Mouse (Mus musculus) brown adipose tissue, adult 24 weeks (tissue): ENCODE measurements around the gene Ggt6. TPM values are rescaled to one million over a fixed set of nuclear protein-coding genes. Genes with fewer than 3 reads are reported as not detected.
"Not testable (repeated sequence)": the region's sequence is repeated elsewhere in the genome, so short reads cannot be mapped to it uniquely, and the experiment has no call there.

ENCODE experiments used
- H3K27ac ChIP-seq: fragments of 200-500 bp; replicated peaks from 2 replicates; pipeline ENCODE4 v1.5.1; 2012; ENCODE audit warnings: low read depth, mild to moderate bottlenecking, low read length
- H3K4me1 ChIP-seq: fragments of 200-500 bp; 2 replicates; pipeline ENCODE4 v1.6.1; 2012; ENCODE audit warnings: low read length, mixed read lengths; ENCODE audit not compliant: control insufficient read depth, insufficient read depth, insufficient read length
- H3K4me3 ChIP-seq: fragments of 200-500 bp; 2 replicates; pipeline ENCODE4 v1.5.1; 2012; ENCODE audit warnings: low read depth, mild to moderate bottlenecking, low read length, moderate library complexity; ENCODE audit not compliant: insufficient read depth
- polyA plus RNA-seq: library from polyadenylated mRNA; stranded (reverse); fragments of >200 nt; gene quantifications from 2 replicates; pipeline ENCODE4 v1.2.4, GENCODE M21; 2012; ENCODE audit not compliant: missing spikeins, insufficient read depth, insufficient read length

Gene Ggt6
- polyA plus RNA-seq, 1 experiment: 0.99 TPM

DNA sequence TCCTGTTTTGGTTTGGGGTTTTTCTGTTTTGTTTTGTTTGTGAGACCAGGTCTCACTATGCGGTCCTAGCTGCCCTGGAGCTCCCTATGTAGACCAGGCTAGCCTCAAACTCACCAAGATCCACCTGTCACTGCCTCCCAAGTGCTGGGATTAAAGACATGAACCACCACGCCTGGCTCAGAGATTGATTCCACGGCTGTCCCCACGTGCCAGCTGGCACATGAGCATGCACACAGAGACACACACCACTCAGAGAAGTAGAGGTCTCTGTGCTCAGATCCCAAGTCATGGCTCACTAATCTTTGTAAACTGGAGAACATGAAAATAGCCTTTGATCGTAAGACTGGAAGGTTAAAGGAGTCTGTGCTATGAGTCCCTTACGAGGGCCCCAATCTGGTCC, 16.3 kb upstream of the Ggt6 start:
- no peak overlapping the region for H3K27ac ChIP-seq
- H3K4me1 ChIP-seq: peaks cover 9% of the 10 kb centered on the region
- H3K4me3 ChIP-seq: no peak overlapping the region

DNA sequence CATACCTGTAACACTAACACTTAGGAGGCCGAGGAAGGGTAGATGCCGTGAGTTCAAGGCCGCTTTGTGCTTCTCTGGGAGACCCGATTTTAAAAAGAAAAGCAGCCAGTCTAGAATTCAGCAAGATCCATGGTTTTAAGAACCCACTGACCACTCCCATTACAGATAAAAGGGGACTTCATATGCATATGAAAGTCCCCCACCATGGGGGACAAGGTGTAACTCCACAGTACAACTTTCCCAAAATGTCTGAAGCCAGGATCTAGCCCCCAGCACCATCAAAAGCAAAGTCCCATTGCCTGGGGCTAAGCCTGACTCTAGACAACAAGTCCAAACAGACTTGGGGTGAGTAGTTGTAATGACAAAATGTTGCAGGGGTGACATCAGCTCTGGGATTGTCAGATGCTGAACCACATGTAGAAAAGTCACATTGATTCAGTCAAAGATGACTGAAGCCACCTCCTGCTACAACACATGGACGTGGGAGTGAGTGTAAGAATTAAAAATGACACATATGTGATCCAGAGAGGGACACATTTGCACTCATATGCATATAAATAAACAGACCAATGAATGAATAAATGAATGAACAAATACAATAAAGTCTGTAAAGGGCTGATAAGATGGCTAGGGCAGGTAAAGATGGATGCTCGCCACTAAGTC, 14.7 kb upstream of the Ggt6 start:
- Histone ChIP-seq H3K4me1 (peaks cover 9% of the 10 kb centered on the region), H3K4me3 (no peak overlapping the region), H3K27ac (no peak overlapping the region)

DNA sequence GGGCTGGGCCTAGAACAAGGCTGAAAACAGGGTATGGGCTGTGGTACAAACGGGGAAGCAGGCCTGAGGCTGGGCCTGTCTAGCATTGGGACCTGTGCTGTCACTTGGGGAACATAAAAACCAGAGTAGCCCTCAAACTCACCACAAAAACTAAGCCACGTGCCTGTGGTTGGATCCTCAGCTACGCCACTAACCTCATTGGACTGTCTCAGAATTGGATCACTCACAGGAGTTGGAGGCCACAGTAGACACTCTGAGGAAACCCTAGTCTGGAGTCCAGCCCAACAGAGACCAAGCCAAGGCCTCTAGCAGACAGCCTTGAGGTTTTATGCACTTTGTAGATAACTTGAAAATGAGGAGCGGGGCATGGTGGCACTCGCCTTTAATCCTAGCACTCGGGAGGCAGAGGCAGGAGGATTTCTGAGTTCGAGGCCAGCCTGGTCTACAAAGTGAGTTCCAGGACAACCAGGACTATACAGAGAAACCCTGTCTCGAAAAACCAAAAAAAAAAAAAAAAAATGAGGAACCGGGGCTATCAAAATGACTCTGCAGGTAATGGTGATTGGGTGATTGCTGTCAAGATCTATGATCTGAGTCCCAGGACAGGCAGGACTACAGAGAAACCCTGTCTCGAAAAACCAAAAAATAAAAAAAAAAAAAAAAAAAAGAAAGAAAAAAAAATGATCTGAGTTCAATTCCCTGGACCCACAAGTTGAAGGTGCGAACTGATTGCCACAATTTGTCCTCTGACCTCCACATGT, 13.6 kb upstream of the Ggt6 start:
- Histone ChIP-seq H3K27ac (0 out of 2 replicates have a peak overlapping the region, but pooled peaks have one; percentile 12), H3K4me1 (peaks cover 9% of the 10 kb centered on the region), H3K4me3 (no peak overlapping the region)

DNA sequence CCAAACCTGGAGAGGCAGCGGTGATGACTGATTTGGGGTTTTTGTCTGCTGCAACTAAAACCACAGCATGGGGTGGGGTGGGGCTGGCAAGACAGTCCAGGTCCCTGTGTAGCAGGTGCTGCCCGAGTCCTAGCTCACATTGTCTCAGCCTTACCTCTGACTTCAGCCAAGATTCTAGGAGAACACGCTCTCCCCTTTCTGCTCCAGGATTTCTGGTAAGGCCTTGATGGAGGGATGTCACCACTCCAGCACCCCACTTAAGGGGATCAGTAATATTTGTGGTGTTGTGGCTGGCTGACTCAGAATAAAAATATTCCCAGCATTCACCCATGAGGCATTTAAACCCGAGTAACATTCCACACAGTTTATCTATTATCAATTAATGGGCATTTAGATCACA, 11.6 kb upstream of the Ggt6 start:
- Histone ChIP-seq H3K4me1 (0 out of 2 replicates have a peak, but pooled peaks cover under 1% of the 10 kb centered on the region), H3K27ac (no peak overlapping the region), H3K4me3 (no peak overlapping the region)

DNA sequence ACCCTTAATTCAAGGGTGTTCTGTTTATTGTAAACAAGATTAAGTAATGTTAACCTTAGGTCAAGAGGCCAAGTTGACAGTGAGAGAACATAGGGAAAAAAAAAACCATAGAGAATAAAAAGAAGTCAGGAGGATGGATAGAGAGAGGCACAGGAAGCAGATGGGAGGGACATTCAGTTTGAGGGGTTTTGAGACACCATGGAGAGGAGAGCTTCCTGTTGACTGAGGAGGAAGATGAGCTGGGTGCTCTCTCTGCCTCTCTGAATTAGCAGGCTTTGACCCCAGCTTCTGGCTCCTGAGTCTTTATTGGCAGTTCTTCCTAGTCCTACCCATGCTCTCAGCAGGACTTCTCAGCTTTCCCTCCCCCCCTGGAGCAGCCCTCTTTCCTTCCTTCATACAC, 10.1 kb upstream of the Ggt6 start:
- Histone ChIP-seq H3K4me3 (no peak overlapping the region), H3K4me1 (no peaks in the 10 kb centered on the region), H3K27ac (no peak overlapping the region)

DNA sequence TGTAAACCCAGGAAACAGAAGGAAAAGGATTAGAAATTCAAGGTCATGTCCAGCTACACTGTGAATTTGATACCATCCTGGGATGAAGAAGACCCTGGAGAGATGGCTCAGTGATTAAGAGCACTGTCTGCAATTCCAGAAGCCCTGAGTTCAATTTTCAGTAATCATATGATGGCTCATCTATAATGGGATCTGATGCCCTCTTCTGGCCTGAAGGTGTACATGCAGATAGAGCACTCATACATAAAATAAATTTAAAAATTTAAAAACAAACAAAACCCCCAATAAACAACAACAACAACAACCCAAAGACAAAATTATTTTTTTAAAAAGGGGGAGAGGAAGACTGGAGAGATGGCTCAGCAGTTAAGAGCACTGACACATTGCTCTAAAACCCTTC, 8.4 kb upstream of the Ggt6 start:
- Histone ChIP-seq H3K4me1 (no peaks in the 10 kb centered on the region), H3K4me3 (no peak overlapping the region), H3K27ac (no peak overlapping the region)

DNA sequence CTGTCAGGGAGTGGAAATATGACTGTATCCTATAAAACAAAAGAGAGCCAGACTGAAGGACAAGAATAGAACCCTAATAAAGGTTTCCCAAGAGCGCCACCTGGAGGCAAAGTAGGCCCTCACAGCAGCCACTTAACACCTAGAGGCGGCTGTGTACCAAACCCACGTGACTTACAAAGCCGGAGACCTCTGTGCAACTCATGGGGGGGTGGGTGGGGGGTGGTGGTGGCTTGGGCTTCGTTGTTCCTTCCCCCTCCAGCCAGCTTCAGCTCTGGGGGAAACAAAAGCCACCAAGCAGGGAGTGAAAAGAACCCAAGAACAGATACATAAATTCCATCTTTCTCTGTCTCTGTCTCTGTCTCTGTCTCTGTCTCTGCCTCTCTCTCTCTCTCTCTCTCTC, 6.6 kb upstream of the Ggt6 start:
- no peak overlapping the region for H3K27ac ChIP-seq
- H3K4me1 ChIP-seq: no peaks in the 10 kb centered on the region
- no peak overlapping the region for H3K4me3 ChIP-seq

DNA sequence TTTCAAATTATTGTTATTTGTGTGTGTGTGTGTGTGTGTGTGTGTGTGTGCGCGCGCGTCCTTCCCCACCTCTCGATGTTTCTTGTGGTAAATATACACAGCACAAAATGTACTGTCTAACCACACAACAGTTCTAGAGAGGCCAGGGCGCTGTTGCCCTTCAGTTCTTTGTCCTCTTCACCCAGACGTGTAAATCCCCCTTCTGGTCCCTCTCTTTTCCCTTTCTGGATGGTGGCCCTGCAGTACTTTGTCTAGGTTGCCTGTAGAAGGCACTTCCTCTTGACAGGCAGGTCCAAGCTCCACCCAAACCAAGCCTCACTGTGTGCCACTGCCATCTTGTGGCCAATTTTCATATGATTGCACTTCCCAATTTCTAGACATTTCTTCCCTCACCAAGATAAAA, 6.0 kb upstream of the Ggt6 start:
- Histone ChIP-seq H3K27ac (no peak overlapping the region), H3K4me1 (no peaks in the 10 kb centered on the region), H3K4me3 (peak overlapping the region; percentile 17)

DNA sequence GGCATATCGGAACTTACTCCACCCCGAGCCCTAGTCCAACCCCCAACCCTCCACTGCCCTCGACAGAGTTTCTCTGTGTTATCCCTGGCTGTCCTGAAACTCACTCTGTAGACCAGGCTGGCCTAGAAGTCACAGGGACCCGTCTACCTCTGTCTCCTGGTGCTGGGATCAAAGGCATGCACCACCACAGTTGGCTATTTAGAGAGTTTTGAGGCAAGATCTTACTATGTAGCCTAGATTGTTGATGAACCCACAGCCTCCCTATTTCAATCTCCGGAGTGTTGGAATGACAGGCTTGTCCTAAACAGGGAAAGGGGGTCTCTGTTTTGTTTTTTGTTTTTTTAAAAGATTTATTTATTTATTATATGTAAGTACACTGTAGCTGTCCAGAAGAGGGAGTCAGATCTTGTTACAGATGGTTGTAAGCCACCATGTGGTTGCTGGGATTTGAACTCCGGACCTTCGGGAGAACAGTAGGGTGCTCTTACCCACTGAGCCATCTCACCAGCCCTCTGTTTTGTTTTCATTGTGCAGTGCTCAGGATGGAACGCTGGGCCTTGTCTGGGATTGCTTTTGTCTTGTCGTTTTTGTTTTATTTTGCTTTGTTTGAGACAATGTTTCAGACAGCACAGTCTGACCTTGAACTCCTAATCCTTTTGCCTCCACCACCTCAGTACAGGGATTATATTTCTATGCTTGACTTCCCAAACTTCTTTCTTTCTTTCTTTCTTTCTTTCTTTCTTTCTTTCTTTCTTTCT, 4.8 kb upstream of the Ggt6 start:
- H3K4me3 ChIP-seq, H3K4me1 ChIP-seq: not testable (repeated sequence)

DNA sequence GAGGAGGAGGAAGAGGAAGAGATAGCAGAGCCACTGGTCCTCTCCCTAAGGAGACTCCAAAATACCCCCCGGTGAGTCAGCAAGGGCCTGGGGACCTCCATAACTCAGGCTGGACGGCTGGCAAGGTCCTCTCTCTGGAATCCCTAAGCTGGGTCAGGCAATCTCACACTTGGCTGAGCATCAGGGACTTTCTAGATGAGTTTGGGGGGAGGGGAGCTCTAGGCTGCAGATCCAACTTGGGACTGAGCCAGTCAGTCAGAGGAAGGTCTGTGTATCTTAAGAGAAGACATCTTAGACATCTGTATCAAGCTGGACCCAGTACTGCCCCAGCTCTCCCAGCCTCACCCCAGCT, 344 bp downstream of the Ggt6 start:
- Histone ChIP-seq H3K4me3 (no peak overlapping the region), H3K4me1 (peaks cover 14% of the 10 kb centered on the region; the same call in 1 of the 2 replicates), H3K27ac (no peak overlapping the region)

More for the DNA sequence above, 4.8 kb upstream of the Ggt6 start:
- H3K27ac ChIP-seq: not testable (repeated sequence)

DNA sequence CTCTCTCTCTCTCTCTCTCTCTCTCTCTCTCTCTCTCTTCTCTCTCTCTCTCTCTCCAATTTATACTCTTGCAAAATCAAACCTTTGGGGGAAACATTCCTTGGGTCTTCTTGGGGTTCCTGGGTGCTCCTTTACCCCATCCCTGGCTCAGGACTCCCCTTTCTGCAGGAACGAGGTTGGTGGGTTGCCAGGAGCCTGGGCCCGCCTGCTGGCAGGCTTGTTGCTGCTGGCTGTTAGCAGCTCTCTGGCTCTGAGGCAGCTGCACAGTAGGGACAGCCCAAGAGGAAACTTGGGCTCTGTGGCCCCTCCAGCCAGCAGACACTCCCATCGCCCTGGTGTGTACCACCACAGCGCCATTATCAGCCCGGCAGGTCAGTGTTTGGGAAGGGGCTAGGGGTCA, 945 bp downstream of the Ggt6 start:
- no peak overlapping the region for H3K27ac ChIP-seq
- no peak overlapping the region for H3K4me3 ChIP-seq
- peaks cover 14% of the 10 kb centered on the region; the same call in 1 of the 2 replicates for H3K4me1 ChIP-seq

DNA sequence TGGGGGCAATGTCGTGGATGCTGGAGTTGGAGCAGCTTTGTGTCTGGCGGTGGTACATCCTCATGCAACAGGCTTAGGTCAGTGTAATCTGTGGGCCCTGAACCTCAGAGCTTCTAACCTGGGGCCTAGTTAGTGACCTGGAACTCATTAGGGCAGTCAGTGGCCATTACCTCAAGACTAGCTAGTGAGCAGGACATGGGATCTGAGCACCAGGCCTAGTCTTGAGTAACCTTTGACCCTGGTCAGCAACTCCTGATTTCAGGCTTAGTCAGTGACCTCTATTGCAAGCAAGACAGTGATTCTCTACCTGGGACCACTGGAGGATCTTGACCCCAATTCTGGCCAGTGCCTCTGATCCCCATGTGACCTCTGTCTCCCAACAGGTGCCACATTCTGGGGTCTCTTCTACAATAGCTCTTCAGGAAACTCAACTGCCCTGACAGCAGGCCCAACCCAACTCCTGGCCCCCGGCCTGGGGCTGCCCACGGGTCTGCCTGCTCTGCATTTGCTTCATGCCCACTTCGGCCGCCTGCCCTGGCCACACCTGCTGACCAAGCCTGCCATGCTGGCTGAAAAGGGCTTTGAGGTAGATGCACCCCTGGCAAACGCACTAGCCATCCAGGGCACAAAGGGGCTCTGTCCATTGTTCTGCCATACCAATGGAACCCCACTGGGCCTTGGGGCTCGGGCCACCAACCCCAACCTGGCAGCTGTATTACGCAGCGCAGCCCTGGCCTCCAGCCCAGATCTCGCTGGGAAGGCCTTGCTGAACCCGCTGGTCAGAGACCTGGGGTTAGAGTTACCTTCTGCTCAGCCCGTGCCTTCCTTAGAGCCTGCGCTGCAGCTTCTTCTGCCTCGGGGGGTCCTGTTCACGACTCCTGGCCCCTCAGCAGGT, 1.7 kb downstream of the Ggt6 start:
- Histone ChIP-seq H3K4me3 (no peak overlapping the region), H3K27ac (no peak overlapping the region), H3K4me1 (peaks cover 14% of the 10 kb centered on the region; the same call in 1 of the 2 replicates)

DNA sequence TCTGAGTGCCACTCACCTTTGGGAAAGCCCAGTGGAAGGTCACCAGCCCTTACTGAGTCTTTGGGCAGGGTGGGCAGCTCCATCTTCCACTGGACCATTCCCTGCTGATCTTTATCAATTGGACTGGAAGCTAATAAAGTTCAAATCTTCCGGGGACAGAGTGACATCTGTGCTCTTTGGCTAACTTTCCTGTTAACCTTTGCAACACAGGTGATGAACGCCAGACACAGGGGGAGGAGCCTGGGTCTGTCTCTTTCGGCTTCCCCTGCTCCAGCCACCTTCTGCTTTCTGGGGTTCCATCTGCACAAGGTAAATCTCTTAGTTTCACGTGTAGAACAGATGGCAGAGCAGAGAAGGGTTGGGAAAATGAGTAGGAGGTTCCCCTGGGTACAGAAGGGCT, 3.1 kb downstream of the Ggt6 start:
- H3K4me1 ChIP-seq: peaks cover 14% of the 10 kb centered on the region; the same call in 1 of the 2 replicates
- no peak overlapping the region for H3K27ac ChIP-seq
- H3K4me3 ChIP-seq: no peak overlapping the region

DNA sequence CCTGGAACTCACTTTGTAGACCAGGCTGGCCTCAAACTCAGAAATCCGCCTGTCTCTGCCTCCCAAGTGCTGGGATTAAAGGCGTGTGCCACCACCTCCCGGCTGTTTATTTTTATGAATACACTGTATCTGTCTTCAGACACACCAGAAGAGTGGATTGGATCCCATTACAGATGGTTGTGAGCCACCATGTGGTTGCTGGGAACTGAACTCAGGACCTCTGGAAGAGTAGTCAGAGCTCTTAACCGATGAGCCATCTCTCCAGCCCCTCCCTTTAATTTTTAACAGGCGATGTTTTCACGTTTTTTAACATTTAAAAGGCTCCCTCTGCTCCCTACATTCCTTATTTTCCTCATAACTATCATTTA, 5.3 kb downstream of the Ggt6 start:
- peak overlapping the region; percentile 81; the same call in 1 of the 2 replicates for H3K27ac ChIP-seq
- H3K4me3 ChIP-seq: peak overlapping the region; percentile 79
- peaks cover 11% of the 10 kb centered on the region; the same call in 1 of the 2 replicates for H3K4me1 ChIP-seq
